Mouse (Mus musculus) liver, embryonic 12.5 days (tissue): ENCODE data around the gene Tbc1d2. TPM values are rescaled to one million over a fixed set of nuclear protein-coding genes. Genes with fewer than 3 reads are reported as not detected.

ENCODE experiments used
- ATAC-seq: fragments of 200-750 bp; cut with Nextera tagmentation; 2 replicates; pipeline ENCODE4 v1.8.0; 2017; ENCODE audit warnings: moderate number of reproducible peaks, mild to moderate bottlenecking, moderate library complexity
- H3K27ac ChIP-seq: fragments of 300-500 bp; sonication (generic); 2 replicates; pipeline ENCODE4 v1.5.1; 2016; ENCODE audit warnings: mild to moderate bottlenecking
- H3K27me3 ChIP-seq: fragments of 300-500 bp; sonication (generic); replicated peaks from 2 replicates; pipeline ENCODE4 v1.6.1; 2016; ENCODE audit warnings: mild to moderate bottlenecking, moderate library complexity
- H3K36me3 ChIP-seq: fragments of 300-500 bp; sonication (generic); 2 replicates; pipeline ENCODE4 v1.6.1; 2016; ENCODE audit warnings: mild to moderate bottlenecking, moderate library complexity
- H3K4me1 ChIP-seq: fragments of 300-500 bp; sonication (generic); 2 replicates; pipeline ENCODE4 v1.6.1; 2016
- H3K4me2 ChIP-seq: fragments of 300-500 bp; sonication (generic); 2 replicates; pipeline ENCODE4 v1.6.1; 2016; ENCODE audit warnings: mild to moderate bottlenecking, moderate library complexity
- H3K4me3 ChIP-seq: fragments of 300-500 bp; sonication (generic); 2 replicates; pipeline ENCODE4 v1.5.1; 2016; ENCODE audit warnings: mild to moderate bottlenecking, moderate library complexity
- H3K9ac ChIP-seq: fragments of 300-500 bp; sonication (generic); 2 replicates; pipeline ENCODE4 v1.6.1; 2016; ENCODE audit warnings: mild to moderate bottlenecking, moderate library complexity
- H3K9me3 ChIP-seq: fragments of 300-500 bp; sonication (generic); replicated peaks from 2 replicates; pipeline ENCODE4 v1.6.1; 2016; ENCODE audit warnings: mild to moderate bottlenecking, moderate library complexity
- WGBS: fragments of 180-500 bp; shearing (Covaris S2); methylation state at CpG from one replicate; pipeline ENCODE4 v1.1.7; 2016; ENCODE audit not compliant: insufficient replicate concordance; 5-methylcytosine and 5-hydroxymethylcytosine counted together
- polyA plus RNA-seq: library from polyadenylated mRNA; unstranded; fragments of >200 nt; fragmentation: Nextera tagmentation; extraction: Ambion mirVana; gene quantifications from 2 replicates; pipeline ENCODE4 v1.2.1, GENCODE M21; 2016

Gene Tbc1d2
- polyA plus RNA-seq, 1 experiment from 2014 or later = 0.57 TPM

- Histone ChIP-seq H3K4me2 (peak overlapping the region; percentile 9; the same call in 1 of the 2 replicates), H3K27ac (no peak overlapping the region; the same call in 1 of the 2 replicates)
These were observed 75.2 kb downstream of the Tbc1d2 start for GRCm38 (mm10) chr4:46574841-46575240.

GRCm38 (mm10) chr4:46574024-46574753, 75.8 kb downstream of the Tbc1d2 start:
- Histone ChIP-seq H3K9ac (no peak overlapping the region), H3K4me1 (peaks cover 14% of the 10 kb centered on the region; the same call in 1 of the 2 replicates), H3K4me2 (0 out of 2 replicates have a peak overlapping the region, but pooled peaks have one; percentile 9), H3K27me3 (0 out of 2 replicates have a peak, but pooled peaks cover 8% of the 10 kb centered on the region), H3K27ac (no peak overlapping the region), H3K36me3 (no peaks in the 10 kb centered on the region), H3K9me3 (no peaks in the 10 kb centered on the region), H3K4me3 (no peak overlapping the region)
- 39% methylated on average over 9 of the region's 9 CpGs for whole genome bisulfite sequencing
- no peak for ATAC-seq

More at GRCm38 (mm10) chr4:46574841-46575240, 75.2 kb downstream of the Tbc1d2 start:
- Histone ChIP-seq H3K4me1 (peaks cover 14% of the 10 kb centered on the region; the same call in 1 of the 2 replicates), H3K9ac (no peak overlapping the region), H3K4me3 (no peak overlapping the region), H3K27me3 (0 out of 2 replicates have a peak, but pooled peaks cover 8% of the 10 kb centered on the region), H3K36me3 (no peaks in the 10 kb centered on the region), H3K9me3 (no peaks in the 10 kb centered on the region)
- no peak for ATAC-seq
- WGBS = 32% methylated on average over 12 of the region's 12 CpGs

- 0 out of 2 replicates have a peak, but pooled peaks cover 8% of the 10 kb centered on the region for H3K27me3 ChIP-seq
- no peak overlapping the region for H3K9ac ChIP-seq
- ATAC-seq = no peak
- WGBS = 71% methylated on average over 4 of the region's 4 CpGs
- no peaks in the 10 kb centered on the region for H3K36me3 ChIP-seq
- H3K4me3 ChIP-seq = no peak overlapping the region
- peaks cover 14% of the 10 kb centered on the region; the same call in 1 of the 2 replicates for H3K4me1 ChIP-seq
- H3K27ac ChIP-seq = no peak overlapping the region
- no peaks in the 10 kb centered on the region for H3K9me3 ChIP-seq
- H3K4me2 ChIP-seq = no peak overlapping the region
These were observed 77.4 kb downstream of the Tbc1d2 start for GRCm38 (mm10) chr4:46572616-46573015.

- no peak overlapping the region for H3K9ac ChIP-seq
- 77% methylated on average over 9 of the region's 9 CpGs for WGBS
These were observed 78.3 kb downstream of the Tbc1d2 start for GRCm38 (mm10) chr4:46571744-46572143.

GRCm38 (mm10) chr4:46569671-46570070, 80.3 kb downstream of the Tbc1d2 start:
- H3K4me3 ChIP-seq = no peak overlapping the region
- WGBS = 49% methylated on average over 5 of the region's 5 CpGs
- H3K4me2 ChIP-seq = no peak overlapping the region
- H3K4me1 ChIP-seq = peaks cover 14% of the 10 kb centered on the region
- 0 out of 2 replicates have a peak, but pooled peaks cover 8% of the 10 kb centered on the region for H3K27me3 ChIP-seq
- ATAC-seq = no peak
- no peaks in the 10 kb centered on the region for H3K36me3 ChIP-seq
- H3K9me3 ChIP-seq = no peaks in the 10 kb centered on the region
- H3K27ac ChIP-seq = no peak overlapping the region
- H3K9ac ChIP-seq = no peak overlapping the region

More at GRCm38 (mm10) chr4:46571744-46572143, 78.3 kb downstream of the Tbc1d2 start:
- Histone ChIP-seq H3K27me3 (0 out of 2 replicates have a peak, but pooled peaks cover 8% of the 10 kb centered on the region), H3K4me3 (no peak overlapping the region), H3K4me1 (peaks cover 14% of the 10 kb centered on the region; the same call in 1 of the 2 replicates), H3K9me3 (no peaks in the 10 kb centered on the region), H3K36me3 (no peaks in the 10 kb centered on the region), H3K4me2 (no peak overlapping the region), H3K27ac (no peak overlapping the region)
- no peak for ATAC-seq

GRCm38 (mm10) chr4:46568169-46568568, 81.8 kb downstream of the Tbc1d2 start:
- Histone ChIP-seq H3K4me3 (no peak overlapping the region), H3K36me3 (no peaks in the 10 kb centered on the region), H3K27ac (no peak overlapping the region), H3K9ac (no peak overlapping the region), H3K4me1 (peaks cover 16% of the 10 kb centered on the region), H3K9me3 (no peaks in the 10 kb centered on the region), H3K4me2 (no peak overlapping the region), H3K27me3 (no peaks in the 10 kb centered on the region)
- no peak for ATAC-seq
- WGBS = 82% methylated on average over 8 of the region's 8 CpGs

GRCm38 (mm10) chr4:46566931-46567671, 82.9 kb downstream of the Tbc1d2 start:
- Histone ChIP-seq H3K4me2 (no peak overlapping the region), H3K9me3 (no peaks in the 10 kb centered on the region), H3K4me1 (peaks cover 17% of the 10 kb centered on the region), H3K27ac (no peak overlapping the region), H3K27me3 (no peaks in the 10 kb centered on the region), H3K36me3 (no peaks in the 10 kb centered on the region), H3K4me3 (no peak overlapping the region), H3K9ac (no peak overlapping the region)
- ATAC-seq = no peak
- WGBS = 53% methylated on average over 8 of the region's 8 CpGs

- H3K9me3 ChIP-seq = no peaks in the 10 kb centered on the region
- H3K4me1 ChIP-seq = peaks cover 20% of the 10 kb centered on the region
- no peak overlapping the region for H3K9ac ChIP-seq
- ATAC-seq = no peak
- 79% methylated on average over 4 of the region's 4 CpGs for WGBS
- H3K36me3 ChIP-seq = no peaks in the 10 kb centered on the region
- H3K4me3 ChIP-seq = no peak overlapping the region
- H3K4me2 ChIP-seq = no peak overlapping the region
- H3K27ac ChIP-seq = no peak overlapping the region
- no peaks in the 10 kb centered on the region for H3K27me3 ChIP-seq
These were observed 84.5 kb downstream of the Tbc1d2 start for GRCm38 (mm10) chr4:46565393-46565955.

GRCm38 (mm10) chr4:46564247-46564646, 85.8 kb downstream of the Tbc1d2 start:
- ATAC-seq = no peak
- H3K4me3 ChIP-seq = no peak overlapping the region

GRCm38 (mm10) chr4:46563847-46564246, 86.2 kb downstream of the Tbc1d2 start:
- Histone ChIP-seq H3K4me3 (no peak overlapping the region), H3K27me3 (no peaks in the 10 kb centered on the region), H3K27ac (no peak overlapping the region), H3K4me2 (peak overlapping the region; percentile 36), H3K9ac (no peak overlapping the region), H3K4me1 (peaks cover 26% of the 10 kb centered on the region), H3K9me3 (no peaks in the 10 kb centered on the region), H3K36me3 (no peaks in the 10 kb centered on the region)
- WGBS = 26% methylated on average over 10 of the region's 10 CpGs
- peak; percentile 66 for ATAC-seq

More at GRCm38 (mm10) chr4:46564247-46564646, 85.8 kb downstream of the Tbc1d2 start:
- Histone ChIP-seq H3K27ac (no peak overlapping the region), H3K9ac (no peak overlapping the region), H3K4me1 (peaks cover 22% of the 10 kb centered on the region), H3K9me3 (no peaks in the 10 kb centered on the region), H3K27me3 (no peaks in the 10 kb centered on the region), H3K4me2 (peak overlapping the region; percentile 36), H3K36me3 (no peaks in the 10 kb centered on the region)
- 42% methylated on average over 4 of the region's 4 CpGs for WGBS

GRCm38 (mm10) chr4:46562841-46563240, 87.2 kb downstream of the Tbc1d2 start:
- no peaks in the 10 kb centered on the region for H3K27me3 ChIP-seq
- peaks cover 34% of the 10 kb centered on the region for H3K4me1 ChIP-seq
- WGBS = 79% methylated on average over 14 of the region's 14 CpGs
- H3K9ac ChIP-seq = no peak overlapping the region
- H3K36me3 ChIP-seq = no peaks in the 10 kb centered on the region
- no peak overlapping the region for H3K4me2 ChIP-seq
- no peak overlapping the region for H3K27ac ChIP-seq
- H3K9me3 ChIP-seq = no peaks in the 10 kb centered on the region
- no peak for ATAC-seq
- H3K4me3 ChIP-seq = no peak overlapping the region
